Mouse (Mus musculus): ENCODE measurements around the gene Pdcd6.
A peak's percentile ranks its signal among the peaks of the same experiment; 100 is the strongest.

The Pdcd6 gene

GRCm38 (mm10) chr13:74300925-74301606 lies 16.3 kb downstream of the Pdcd6 start:
- Histone ChIP-seq H3K4me1 (replicated peaks; ENCODE audit: low read depth, low read length) (peaks cover 6% of the 10 kb centered on the region), H3K4me3 (replicated peaks; ENCODE audit: low read length) (no peak overlapping the region), H3K27me3 (ENCODE audit: insufficient read depth, low read length) (no peaks in the 10 kb centered on the region), H3K9me3 (ENCODE audit: low read length) (no peaks in the 10 kb centered on the region), H3K36me3 (ENCODE audit: insufficient read depth, low read length) (peaks cover 40% of the 10 kb centered on the region)
- no peak for TF ChIP-seq NANOG (IDR thresholded peaks at IDR 0.05; ENCODE audit: borderline replicate concordance, low read length)
- peak; percentile 82 for TF ChIP-seq CTCF (conservative IDR thresholded peaks at IDR 0.05; ENCODE audit: low read length)
- TF ChIP-seq POU5F1 (IDR thresholded peaks at IDR 0.05; ENCODE audit: borderline replicate concordance, low read length): no peak

GRCm38 (mm10) chr13:74296376-74296775 lies 21.0 kb downstream of the Pdcd6 start:
- Histone ChIP-seq H3K27me3 (ENCODE audit: insufficient read depth, low read length) (peaks cover 27% of the 10 kb centered on the region), H3K4me1 (replicated peaks; ENCODE audit: low read depth, low read length) (peaks cover 16% of the 10 kb centered on the region), H3K9me3 (ENCODE audit: low read length) (no peaks in the 10 kb centered on the region), H3K4me3 (replicated peaks; ENCODE audit: low read length) (no peak overlapping the region), H3K36me3 (ENCODE audit: insufficient read depth, low read length) (no peaks in the 10 kb centered on the region)
- TF ChIP-seq NANOG (IDR thresholded peaks at IDR 0.05; ENCODE audit: borderline replicate concordance, low read length) (no peak), CTCF (conservative IDR thresholded peaks at IDR 0.05; ENCODE audit: low read length) (no peak), POU5F1 (IDR thresholded peaks at IDR 0.05; ENCODE audit: borderline replicate concordance, low read length) (no peak)

- Histone ChIP-seq H3K9me3 (ENCODE audit: low read length) (no peaks in the 10 kb centered on the region), H3K4me1 (replicated peaks; ENCODE audit: low read depth, low read length) (peaks cover 15% of the 10 kb centered on the region), H3K4me3 (replicated peaks; ENCODE audit: low read length) (peak within 1 kb of the TSS; percentile 64), H3K27me3 (ENCODE audit: insufficient read depth, low read length) (peaks cover 44% of the 10 kb centered on the region), H3K36me3 (ENCODE audit: insufficient read depth, low read length) (no peaks in the 10 kb centered on the region)
- TF ChIP-seq POU5F1 (IDR thresholded peaks at IDR 0.05; ENCODE audit: borderline replicate concordance, low read length) (no peak), NANOG (IDR thresholded peaks at IDR 0.05; ENCODE audit: borderline replicate concordance, low read length) (no peak), CTCF (conservative IDR thresholded peaks at IDR 0.05; ENCODE audit: low read length) (no peak)
These were observed 25.2 kb downstream of the Pdcd6 start, which contains the start of gene Ahrr for GRCm38 (mm10) chr13:74292167-74292566. Gene Ahrr, minus strand, starts transcription at chr13:74292331.

GRCm38 (mm10) chr13:74289646-74290045 lies 27.7 kb downstream of the Pdcd6 start:
- Histone ChIP-seq H3K9me3 (ENCODE audit: low read length) (no peaks in the 10 kb centered on the region), H3K4me3 (replicated peaks; ENCODE audit: low read length) (no peak overlapping the region), H3K4me1 (replicated peaks; ENCODE audit: low read depth, low read length) (peaks cover 15% of the 10 kb centered on the region), H3K36me3 (ENCODE audit: insufficient read depth, low read length) (no peaks in the 10 kb centered on the region), H3K27me3 (ENCODE audit: insufficient read depth, low read length) (peaks cover 42% of the 10 kb centered on the region)
- TF ChIP-seq NANOG (IDR thresholded peaks at IDR 0.05; ENCODE audit: borderline replicate concordance, low read length): no peak
- TF ChIP-seq CTCF (conservative IDR thresholded peaks at IDR 0.05; ENCODE audit: low read length): no peak
- no peak for TF ChIP-seq POU5F1 (IDR thresholded peaks at IDR 0.05; ENCODE audit: borderline replicate concordance, low read length)

GRCm38 (mm10) chr13:74282299-74282698 lies 35.1 kb downstream of the Pdcd6 start:
- H3K4me1 ChIP-seq (replicated peaks; ENCODE audit: low read depth, low read length): no peaks in the 10 kb centered on the region
- no peak overlapping the region for H3K4me3 ChIP-seq (replicated peaks; ENCODE audit: low read length)
- H3K27me3 ChIP-seq (ENCODE audit: insufficient read depth, low read length): no peaks in the 10 kb centered on the region
- H3K9me3 ChIP-seq (ENCODE audit: low read length): no peaks in the 10 kb centered on the region
- H3K36me3 ChIP-seq (ENCODE audit: insufficient read depth, low read length): no peaks in the 10 kb centered on the region
- TF ChIP-seq POU5F1 (IDR thresholded peaks at IDR 0.05; ENCODE audit: borderline replicate concordance, low read length): no peak
- no peak for TF ChIP-seq NANOG (IDR thresholded peaks at IDR 0.05; ENCODE audit: borderline replicate concordance, low read length)
- TF ChIP-seq CTCF (conservative IDR thresholded peaks at IDR 0.05; ENCODE audit: low read length): no peak

- no peak overlapping the region for H3K4me3 ChIP-seq (replicated peaks; ENCODE audit: low read length)
- H3K36me3 ChIP-seq (ENCODE audit: insufficient read depth, low read length): no peaks in the 10 kb centered on the region
- no peaks in the 10 kb centered on the region for H3K4me1 ChIP-seq (replicated peaks; ENCODE audit: low read depth, low read length)
- no peaks in the 10 kb centered on the region for H3K9me3 ChIP-seq (ENCODE audit: low read length)
- no peak for TF ChIP-seq NANOG (IDR thresholded peaks at IDR 0.05; ENCODE audit: borderline replicate concordance, low read length)
- no peak for TF ChIP-seq CTCF (conservative IDR thresholded peaks at IDR 0.05; ENCODE audit: low read length)
- TF ChIP-seq POU5F1 (IDR thresholded peaks at IDR 0.05; ENCODE audit: borderline replicate concordance, low read length): no peak
- no peaks in the 10 kb centered on the region for H3K27me3 ChIP-seq (ENCODE audit: insufficient read depth, low read length)
These were observed 41.7 kb downstream of the Pdcd6 start for GRCm38 (mm10) chr13:74275726-74276125.

GRCm38 (mm10) chr13:74260231-74260992 lies 57.0 kb downstream of the Pdcd6 start:
- H3K9me3 ChIP-seq (ENCODE audit: low read length): no peaks in the 10 kb centered on the region
- H3K4me3 ChIP-seq (replicated peaks; ENCODE audit: low read length): peak overlapping the region; percentile 79
- peak; percentile 42 for TF ChIP-seq CTCF (conservative IDR thresholded peaks at IDR 0.05; ENCODE audit: low read length)
- TF ChIP-seq POU5F1 (IDR thresholded peaks at IDR 0.05; ENCODE audit: borderline replicate concordance, low read length): no peak
- peaks cover 56% of the 10 kb centered on the region for H3K27me3 ChIP-seq (ENCODE audit: insufficient read depth, low read length)
- no peaks in the 10 kb centered on the region for H3K36me3 ChIP-seq (ENCODE audit: insufficient read depth, low read length)
- peaks cover 14% of the 10 kb centered on the region; the same call in 1 of the 2 replicates for H3K4me1 ChIP-seq (replicated peaks; ENCODE audit: low read depth, low read length)

- TF ChIP-seq CTCF (conservative IDR thresholded peaks at IDR 0.05; ENCODE audit: low read length): no peak
- no peak for TF ChIP-seq POU5F1 (IDR thresholded peaks at IDR 0.05; ENCODE audit: borderline replicate concordance, low read length)
- TF ChIP-seq NANOG (IDR thresholded peaks at IDR 0.05; ENCODE audit: borderline replicate concordance, low read length): no peak
- peaks cover 56% of the 10 kb centered on the region for H3K27me3 ChIP-seq (ENCODE audit: insufficient read depth, low read length)
- peaks cover 14% of the 10 kb centered on the region; the same call in 1 of the 2 replicates for H3K4me1 ChIP-seq (replicated peaks; ENCODE audit: low read depth, low read length)
- H3K36me3 ChIP-seq (ENCODE audit: insufficient read depth, low read length): no peaks in the 10 kb centered on the region
- H3K4me3 ChIP-seq (replicated peaks; ENCODE audit: low read length): peak overlapping the region; percentile 79
- H3K9me3 ChIP-seq (ENCODE audit: low read length): no peaks in the 10 kb centered on the region
These were observed 57.7 kb downstream of the Pdcd6 start for GRCm38 (mm10) chr13:74259460-74260230.

Data from E14TG2a.4 (cell line).